Mouse (Mus musculus) spleen, embryonic (tissue): Measurements from ENCODE around the gene Rpl35.

ENCODE experiments used
- CTCF ChIA-PET: fragments of 350-600 bp; sonication (Branson Sonifier 250); formaldehyde crosslinking; loops from one replicate; lab custom pipeline; 2022; lab: Charles Lee

Gene Rpl35

GRCm38 (mm10) chr2:38999381-38999780, 6.0 kb downstream of the Rpl35 start:
- CTCF ChIA-PET: no interaction called here

- CTCF ChIA-PET: interaction anchor here (1.1 to 1.6 kb wide), 2 partner anchors 72 to 74 kb away, joined by 3 to 4 read pairs; no protein-coding TSS in a partner anchor
Observed at GRCm38 (mm10) chr2:38997386-38998374, 7.7 kb downstream of the Rpl35 start, which contains the start of gene Wdr38. Wdr38 (plus strand) TSS chr2:38997476.

GRCm38 (mm10) chr2:38992452-38992851, 13.0 kb downstream of the Rpl35 start:
- CTCF ChIA-PET: interaction anchor here (1.2 kb wide), 1 partner anchor 10 kb away, joined by 3 read pairs; no protein-coding TSS in a partner anchor

DNA sequence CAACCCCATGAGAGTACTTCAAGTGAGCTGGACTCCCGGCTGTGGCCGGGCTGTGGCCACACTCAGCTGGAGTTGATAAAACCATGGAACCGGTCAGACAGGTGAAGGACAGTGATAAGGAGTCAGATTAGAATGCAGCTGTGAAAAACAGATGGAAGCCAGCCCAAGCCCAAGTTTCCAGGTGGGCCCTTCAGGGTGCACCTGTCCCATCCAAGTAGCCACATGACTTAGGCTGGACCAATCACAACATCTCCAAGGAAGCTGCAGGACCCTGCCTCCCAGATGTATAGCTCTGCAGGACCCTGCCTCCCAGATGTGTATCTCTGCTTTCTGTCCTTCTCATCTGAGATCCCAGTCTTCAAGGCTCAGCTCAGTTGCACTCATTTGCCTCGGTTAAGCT, 13.4 kb downstream of the Rpl35 start:
- CTCF ChIA-PET: interaction anchor here (1.2 kb wide), 1 partner anchor 9 kb away, joined by 3 read pairs; no protein-coding TSS in a partner anchor

- CTCF ChIA-PET: no interaction called here
Observed at GRCm38 (mm10) chr2:38988929-38989328, 16.5 kb downstream of the Rpl35 start.

DNA sequence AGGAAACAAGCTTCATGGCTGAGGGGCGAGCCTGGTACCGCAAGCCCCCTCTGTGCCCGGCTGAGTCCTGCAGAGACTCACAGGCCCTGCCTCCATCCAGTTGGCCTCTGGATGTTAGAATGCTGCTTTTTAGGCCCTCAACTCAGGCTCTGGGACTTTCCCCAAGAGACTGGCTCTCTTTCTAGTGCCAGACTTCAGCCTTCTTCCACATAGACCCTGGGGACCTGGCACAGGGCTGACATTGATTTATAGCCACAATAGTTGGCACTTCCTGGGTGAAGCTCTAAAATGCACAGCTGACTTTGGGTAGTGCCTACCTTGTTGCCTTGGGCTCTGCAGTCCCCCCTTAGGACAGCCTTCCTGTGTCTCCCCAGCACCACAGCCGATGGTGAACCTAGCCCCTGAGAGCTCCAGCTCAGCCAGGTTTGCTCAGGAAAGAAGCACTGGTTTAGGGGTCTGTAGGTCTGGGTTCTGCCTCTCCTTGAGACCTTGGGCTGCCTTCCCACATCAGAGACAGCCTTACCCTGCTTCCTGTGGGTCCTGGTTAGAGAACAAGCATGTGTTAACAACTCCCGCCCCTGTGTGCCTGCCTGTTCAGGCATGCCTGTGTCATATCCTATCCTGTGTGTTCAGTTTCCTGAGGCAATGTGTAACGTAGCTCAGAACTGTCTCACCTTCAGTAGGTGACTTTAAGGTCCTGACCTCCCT, 17.5 kb downstream of the Rpl35 start:
- CTCF ChIA-PET: no interaction called here

- CTCF ChIA-PET: no interaction called here
Observed at GRCm38 (mm10) chr2:38987371-38987770, 18.1 kb downstream of the Rpl35 start.

DNA sequence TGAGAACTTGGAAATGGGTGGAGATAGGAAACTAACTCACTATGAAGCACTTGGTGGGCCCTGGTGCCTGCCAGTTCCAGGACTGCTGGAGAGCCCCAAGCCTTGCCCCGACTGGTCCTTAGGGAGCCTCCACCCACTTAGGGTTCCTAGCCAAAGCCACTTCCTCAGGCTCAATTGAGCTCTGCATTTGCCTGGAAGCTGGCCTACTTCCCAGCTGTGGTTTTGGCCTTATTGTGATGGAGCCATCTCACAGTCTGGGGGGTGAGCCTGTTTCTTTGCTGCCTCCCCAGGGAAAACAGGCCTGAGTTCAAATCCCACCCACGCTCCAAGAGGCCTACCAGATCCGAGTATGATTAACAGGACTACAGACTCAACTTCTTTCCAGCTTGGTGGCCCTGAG, 18.8 kb downstream of the Rpl35 start:
- CTCF ChIA-PET: no interaction called here

- CTCF ChIA-PET: no interaction called here
Observed at GRCm38 (mm10) chr2:38983456-38983855, 22.0 kb downstream of the Rpl35 start.

DNA sequence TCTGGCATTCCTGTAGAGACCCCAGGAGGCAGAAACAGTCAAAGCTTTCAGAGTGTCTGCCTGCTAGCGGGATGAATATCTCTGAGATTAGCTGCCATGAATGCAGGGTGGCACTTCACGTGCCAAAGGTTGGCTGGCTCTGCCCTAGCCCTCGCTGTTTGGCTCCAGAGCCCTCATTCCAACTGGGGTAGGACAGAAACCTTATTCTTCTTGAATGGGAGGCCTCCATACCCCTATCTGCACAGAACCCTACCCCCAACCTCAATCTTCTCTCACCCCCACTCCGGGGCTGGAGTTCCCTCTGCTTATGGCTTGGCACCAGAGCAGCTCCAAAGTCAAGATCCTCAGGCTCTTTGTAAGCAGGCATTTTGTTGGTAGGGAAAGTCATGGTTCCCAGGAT, 27.6 kb downstream of the Rpl35 start:
- CTCF ChIA-PET: no interaction called here

GRCm38 (mm10) chr2:38975941-38976805, 29.3 kb downstream of the Rpl35 start:
- CTCF ChIA-PET: interaction anchor here (0.5 kb wide), 1 partner anchor 60 kb away, joined by 3 read pairs; no protein-coding TSS in a partner anchor

GRCm38 (mm10) chr2:38975181-38975580, 30.2 kb downstream of the Rpl35 start:
- CTCF ChIA-PET: no interaction called here

GRCm38 (mm10) chr2:38974171-38974570, 31.3 kb downstream of the Rpl35 start:
- CTCF ChIA-PET: no interaction called here

- CTCF ChIA-PET: no interaction called here
Observed at GRCm38 (mm10) chr2:38973701-38974100, 31.7 kb downstream of the Rpl35 start.

DNA sequence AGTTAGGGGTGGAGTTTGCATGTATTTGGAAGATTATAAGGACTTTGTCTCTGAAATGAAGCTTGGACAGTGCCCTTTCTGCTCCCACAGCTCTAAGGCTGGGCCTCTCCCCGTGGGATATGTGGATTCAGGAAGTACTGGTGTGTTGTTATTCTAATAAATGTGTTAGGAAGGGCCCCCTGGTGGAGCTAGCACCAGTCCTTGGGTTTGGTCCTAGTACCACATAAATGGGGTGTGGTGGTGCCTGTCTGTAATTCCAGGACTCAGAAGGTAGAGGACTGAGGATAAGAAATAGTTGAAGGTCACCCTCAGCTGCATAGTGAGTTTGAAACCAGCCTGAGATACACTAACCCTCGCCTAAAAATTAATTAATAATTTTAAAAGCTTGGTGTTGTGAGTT, 32.2 kb downstream of the Rpl35 start:
- CTCF ChIA-PET: no interaction called here

- CTCF ChIA-PET: no interaction called here
Observed at GRCm38 (mm10) chr2:38970057-38970456, 35.4 kb downstream of the Rpl35 start.

- CTCF ChIA-PET: no interaction called here
Observed at GRCm38 (mm10) chr2:38969650-38970049, 35.8 kb downstream of the Rpl35 start.

GRCm38 (mm10) chr2:38964198-38964597, 41.2 kb downstream of the Rpl35 start:
- CTCF ChIA-PET: no interaction called here

- CTCF ChIA-PET: no interaction called here
Observed at GRCm38 (mm10) chr2:38957671-38958223, 47.7 kb downstream of the Rpl35 start.

- CTCF ChIA-PET: no interaction called here
Observed at GRCm38 (mm10) chr2:38956062-38956461, 49.4 kb downstream of the Rpl35 start.
